Mouse (Mus musculus) adrenal gland (tissue): ENCODE data around the gene Syn3.
"Not testable (repeated sequence)": the region's sequence is repeated elsewhere in the genome, so short reads cannot be mapped to it uniquely, and the experiment has no call there.

Source experiments
- intact Hi-C: fragments of 180-260 bp; cut with DNase I; formaldehyde crosslinking; loops from one replicate; pipeline ENCODE4 v1.15.1; 2025

The Syn3 gene

DNA sequence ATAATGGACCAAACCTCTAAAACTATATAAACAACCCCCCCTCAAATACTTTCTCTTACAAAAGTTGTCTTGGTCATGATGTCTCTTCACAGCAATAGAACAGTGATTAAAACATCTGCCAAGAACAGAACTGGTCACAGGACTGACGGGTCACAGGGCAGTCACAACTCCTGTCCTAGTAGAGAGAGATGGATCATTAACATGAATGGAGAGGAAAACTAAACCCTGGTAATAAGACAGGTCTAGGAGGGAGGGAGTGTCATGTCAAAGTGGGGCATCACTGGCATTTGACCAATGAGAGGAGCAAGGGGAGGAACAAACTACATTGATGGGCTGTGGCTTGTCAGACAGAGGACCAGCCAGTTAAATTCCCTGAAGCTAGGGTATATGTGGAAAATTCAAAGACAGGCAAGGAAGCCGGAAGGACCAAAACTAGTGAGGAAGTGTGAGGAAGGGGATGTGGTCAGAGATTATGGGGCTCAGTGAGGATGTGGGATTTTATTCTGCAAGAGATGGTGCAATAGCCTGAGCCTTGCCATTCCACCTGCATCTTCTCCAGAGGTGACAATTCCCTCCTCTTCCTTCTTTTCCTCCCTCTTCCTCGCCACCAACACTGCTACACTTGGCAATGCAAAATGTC, 76.8 kb downstream of the Syn3 start:
- intact Hi-C loops, result no loop called here

DNA sequence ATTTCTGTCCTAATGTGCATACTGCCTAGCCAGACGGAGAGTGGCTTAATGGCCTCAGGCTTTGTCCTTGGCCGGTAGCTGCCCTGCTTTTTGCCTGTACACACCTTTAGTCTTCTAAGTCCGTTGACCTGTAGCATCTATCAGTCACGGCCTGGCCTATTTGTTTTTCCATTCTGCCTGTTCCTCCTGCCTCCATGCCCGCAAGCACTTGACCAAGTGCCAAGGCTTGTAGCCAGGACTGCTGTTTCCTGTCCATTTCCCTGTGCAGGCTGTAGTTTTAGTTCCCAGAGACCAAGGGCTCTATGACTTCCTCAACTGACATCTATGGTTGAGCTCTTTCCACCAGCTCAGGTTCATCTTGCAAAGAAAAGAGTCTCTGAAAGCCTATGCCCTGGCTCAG, 79.8 kb downstream of the Syn3 start:
- intact Hi-C loops, result no loop called here

DNA sequence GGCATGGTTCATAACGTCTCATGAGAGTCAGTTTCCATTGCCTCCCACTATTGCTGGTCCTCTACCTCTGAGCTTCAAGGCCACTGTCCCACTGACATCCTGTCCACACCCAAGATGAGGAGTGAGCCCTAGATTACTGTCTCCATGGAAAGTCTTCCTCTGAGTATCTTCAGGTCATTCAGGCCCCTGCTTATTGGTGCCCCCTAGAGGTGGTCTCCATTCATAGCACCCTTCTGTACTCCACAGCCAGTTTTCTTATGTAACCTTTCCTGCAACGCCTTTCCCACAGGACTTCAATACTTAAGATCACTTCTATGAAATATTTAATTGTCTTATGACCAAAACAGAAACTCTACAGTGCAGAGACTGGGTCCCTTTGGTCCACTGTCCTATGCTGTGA, 80.4 kb downstream of the Syn3 start:
- intact Hi-C loops, result no loop called here

DNA sequence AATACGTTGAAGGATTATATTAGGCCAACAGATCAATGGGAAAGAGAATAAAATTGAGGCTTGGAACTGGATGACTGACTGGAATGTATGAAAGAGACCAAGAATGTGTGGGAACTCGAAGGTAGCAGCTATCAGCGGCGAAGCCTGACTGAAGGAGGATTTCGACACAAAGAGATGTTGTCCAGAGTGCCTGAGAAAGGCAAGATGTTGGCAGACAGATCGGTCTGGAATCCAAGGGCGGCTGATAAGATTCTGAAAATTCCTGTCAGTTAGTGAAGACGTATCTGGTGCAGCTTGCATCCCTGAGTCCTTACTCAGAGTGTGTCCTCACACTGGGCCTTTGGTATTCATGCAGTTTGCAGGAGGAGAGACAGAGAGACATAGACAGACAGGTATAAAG, 81.9 kb downstream of the Syn3 start:
- intact Hi-C loops, result no loop called here

DNA sequence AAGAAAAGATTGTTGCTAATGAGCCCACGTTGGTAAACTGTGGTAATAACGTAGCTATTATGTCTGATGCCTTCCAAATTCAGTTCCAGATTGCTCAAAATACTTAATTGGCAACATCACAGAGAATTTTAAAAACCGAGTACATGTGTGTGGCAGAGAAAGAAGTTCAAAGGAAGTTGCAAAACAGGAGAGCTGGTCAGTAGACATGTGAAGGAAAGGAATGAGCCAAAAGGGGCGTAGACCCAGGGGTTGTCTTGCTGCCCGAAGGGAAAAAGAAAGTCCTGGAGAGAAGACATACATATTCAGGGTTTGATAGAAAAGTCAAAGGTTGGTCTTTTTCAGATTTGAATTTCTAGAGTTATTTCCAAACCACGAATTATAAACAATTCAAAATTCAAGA, 87.8 kb downstream of the Syn3 start:
- intact Hi-C loops, result no loop called here

DNA sequence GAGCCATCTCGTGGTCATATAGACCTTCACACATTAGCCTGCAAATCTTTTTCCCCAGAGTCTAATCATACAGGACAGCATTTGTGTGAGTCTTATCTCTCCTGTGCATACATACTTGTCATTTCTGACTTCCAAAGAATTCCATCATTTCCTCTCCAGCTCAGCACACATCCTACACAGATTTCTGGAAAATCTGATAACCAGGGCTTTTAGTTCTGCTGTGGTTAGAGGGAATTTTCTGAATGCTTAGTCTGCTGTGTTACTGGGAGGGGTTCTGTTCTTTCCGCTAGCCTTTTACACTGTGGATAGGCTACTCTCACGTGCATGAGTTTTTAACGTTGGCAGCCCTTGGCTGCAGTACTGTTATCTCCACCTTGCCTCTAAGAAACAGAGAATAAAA, 91.7 kb downstream of the Syn3 start:
- intact Hi-C loops, result no loop called here

DNA sequence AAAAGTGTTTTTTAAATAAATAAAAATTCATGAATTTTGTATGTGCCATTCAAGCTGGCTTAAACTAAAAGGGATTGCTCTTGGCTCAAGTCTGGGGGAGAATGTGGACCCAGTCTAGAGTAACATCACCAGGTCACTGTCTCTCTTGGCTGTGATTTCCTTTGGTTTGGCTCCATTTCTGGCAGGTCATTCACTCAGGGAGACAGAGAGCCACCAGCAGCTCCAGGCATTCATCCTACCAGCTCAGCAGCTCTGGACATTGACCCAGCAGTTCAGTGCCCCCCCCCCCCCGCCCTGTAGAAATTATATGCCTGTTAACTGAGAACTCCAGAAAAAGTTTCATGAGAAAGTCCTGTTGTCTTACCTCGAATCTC, 100.4 kb downstream of the Syn3 start:
- intact Hi-C loops, result no loop called here

DNA sequence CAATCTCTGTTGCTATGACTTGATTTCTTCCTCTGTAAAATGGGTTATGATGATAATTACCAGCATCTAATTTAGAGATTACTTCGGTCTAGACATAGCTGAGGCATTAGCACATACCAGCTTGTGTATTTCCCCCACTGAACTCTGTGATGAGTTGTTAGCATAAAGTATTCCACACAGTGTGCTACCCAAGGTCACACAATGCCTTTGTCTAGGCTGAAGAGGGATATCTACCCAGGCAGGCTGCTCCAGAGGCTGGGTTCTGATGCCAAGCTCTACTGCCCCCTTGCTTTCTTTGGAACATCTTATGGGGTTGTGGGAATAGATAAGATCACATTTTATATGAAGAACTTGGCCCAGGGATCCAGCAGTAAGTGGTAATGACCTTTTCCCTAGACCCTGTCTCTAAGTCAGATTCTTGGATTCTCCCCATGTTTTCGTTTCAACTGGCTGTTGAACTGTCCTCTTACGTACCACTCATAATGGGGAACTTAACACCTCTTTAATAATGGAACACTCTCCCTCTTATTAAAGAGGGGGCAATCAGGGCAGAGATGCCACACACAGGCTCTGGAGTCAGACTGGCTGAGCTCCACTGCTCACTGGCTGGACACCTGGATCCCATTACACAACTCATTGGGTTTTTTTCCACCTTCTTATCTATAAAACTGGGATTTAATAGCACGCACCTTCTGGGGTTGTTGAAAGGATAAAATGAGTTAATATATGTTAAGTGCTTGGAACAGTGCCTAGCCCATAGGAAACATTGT, 100.9 kb downstream of the Syn3 start:
- intact Hi-C loops, result no loop called here

DNA sequence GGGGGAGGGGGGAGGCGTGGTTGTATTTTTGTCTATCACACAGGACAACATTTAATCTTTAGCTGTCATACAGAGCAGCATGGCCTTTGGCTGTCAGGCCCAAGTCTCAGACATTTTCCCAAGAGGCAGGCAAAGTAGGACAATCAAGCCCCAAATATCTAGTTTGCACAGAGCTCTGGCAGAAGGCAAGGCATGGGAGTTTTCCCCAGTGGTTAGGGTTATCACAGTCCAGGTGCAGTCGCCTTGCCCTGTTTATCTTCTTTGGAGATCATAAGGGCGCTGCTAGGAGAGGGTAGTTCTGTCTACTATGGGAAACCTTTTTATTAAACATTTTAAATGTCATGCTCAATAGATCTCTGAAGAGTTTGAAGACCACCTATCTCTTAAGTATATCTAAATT, 106.3 kb downstream of the Syn3 start:
- intact Hi-C loops, result no loop called here

DNA sequence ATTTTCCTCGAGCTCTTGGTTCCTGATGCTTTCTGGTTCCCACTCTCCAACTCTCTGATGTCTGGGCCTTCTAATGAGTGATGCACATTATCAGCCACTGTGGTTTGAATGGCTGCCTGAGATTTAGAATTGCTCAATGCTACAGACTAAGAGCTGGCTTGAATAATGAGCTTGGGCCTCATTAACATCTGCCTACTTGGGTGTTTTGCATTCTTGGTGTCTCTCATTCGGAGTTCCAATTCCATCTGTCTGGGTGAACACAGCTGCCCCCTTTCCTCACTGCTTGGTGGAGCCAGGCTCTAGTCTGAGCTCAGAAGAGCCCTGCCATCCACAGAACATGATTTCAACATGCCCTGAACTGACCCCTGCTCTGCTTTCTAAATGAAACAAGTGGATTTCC, 108.8 kb downstream of the Syn3 start:
- intact Hi-C loops, result loop anchor here (10.0 kb wide), 1 partner anchor 55 kb away; no protein-coding TSS in a partner anchor

DNA sequence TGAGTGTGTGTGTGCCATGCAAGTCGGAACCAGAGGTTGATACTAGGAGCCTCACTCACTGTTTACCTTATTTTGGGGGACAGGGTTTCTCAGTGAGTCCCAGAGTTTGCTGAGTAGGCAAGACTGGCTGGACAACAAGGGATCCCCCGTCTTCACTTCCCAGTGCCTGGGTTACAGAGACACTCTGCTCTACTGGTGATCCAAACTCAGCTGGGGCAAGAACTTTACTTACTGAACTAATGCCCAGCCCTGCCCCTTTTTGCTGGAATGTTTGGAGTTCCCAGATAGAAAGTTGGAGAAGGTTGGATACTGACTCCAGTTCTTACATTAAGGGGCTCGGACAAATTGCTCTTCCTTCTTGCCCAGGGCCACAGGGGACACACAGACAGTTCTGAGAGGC, 109.3 kb downstream of the Syn3 start:
- intact Hi-C loops, result loop anchor here (10.0 kb wide), 1 partner anchor 55 kb away; no protein-coding TSS in a partner anchor

DNA sequence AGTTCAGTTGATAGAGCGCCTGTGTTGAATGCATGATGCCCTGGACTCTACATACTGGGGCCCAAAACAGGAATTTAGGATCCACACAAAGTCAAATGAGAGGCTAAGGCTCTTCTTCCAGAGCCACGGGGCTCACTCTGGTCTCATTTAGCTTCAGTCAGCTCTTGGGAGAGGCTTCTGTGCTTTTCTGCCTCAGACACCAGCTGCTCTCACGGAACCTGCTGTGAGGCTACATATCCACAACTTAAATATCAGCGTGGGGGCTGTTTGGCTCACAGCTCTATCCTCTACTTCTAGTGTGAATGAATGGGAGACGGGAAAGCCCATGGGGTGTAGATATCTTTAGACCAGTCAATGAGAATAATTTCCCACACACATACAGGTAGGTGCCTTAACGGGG, 109.9 kb downstream of the Syn3 start:
- intact Hi-C loops, result loop anchor here (10.0 kb wide), 1 partner anchor 56 kb away; no protein-coding TSS in a partner anchor

DNA sequence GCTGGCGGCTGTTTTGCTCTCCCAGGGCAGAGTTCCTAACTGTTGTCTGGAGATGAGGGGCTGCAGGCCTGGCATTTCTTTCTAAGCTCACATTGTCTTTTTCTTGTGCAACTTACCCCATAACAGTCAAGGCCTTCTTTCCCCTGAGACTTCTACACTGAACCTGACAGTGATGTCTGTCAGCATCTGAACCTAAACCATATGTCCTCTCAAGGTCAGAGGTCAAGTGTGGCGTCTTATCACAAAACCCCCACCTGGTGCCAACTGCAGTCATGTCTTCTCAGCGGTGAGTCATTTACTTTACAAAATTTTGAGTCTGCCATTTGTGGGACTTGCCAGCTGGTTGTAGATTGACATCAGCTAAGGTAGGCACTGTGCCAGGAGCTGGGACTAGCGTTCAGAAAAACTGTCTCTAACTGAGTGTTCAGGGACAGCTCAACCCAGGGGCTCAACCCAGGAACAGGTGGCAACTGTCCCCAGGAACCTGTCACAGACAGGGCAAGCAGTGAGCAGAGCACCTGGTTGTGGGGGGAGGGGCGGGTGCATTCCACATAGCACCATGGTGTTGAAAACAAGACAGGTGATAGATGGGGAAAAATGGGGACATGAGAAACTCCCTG, 110.8 kb downstream of the Syn3 start:
- intact Hi-C loops, result loop anchor here (10.0 kb wide), 1 partner anchor 57 kb away; no protein-coding TSS in a partner anchor

DNA sequence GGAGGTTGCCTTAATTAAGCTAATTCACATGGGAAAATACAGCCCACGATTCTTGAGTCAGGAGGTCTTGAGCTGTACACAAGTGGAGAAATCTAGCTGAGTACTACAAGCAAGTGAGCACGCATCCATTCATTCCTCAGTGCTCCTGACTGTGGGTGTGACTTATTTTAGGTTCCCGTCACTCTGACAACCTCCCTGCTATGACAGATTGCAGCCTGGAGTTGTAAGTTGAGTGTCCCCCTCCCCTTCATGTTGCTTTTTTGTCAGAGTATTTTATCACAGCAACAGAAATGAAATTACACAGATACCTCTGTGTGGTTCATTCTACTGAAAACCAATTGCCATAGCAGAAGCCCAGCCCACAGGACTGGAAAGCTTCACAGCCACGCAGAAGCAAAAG, 112.5 kb downstream of the Syn3 start:
- intact Hi-C loops, result loop anchor here (10.0 kb wide), 1 partner anchor 59 kb away; no protein-coding TSS in a partner anchor

DNA sequence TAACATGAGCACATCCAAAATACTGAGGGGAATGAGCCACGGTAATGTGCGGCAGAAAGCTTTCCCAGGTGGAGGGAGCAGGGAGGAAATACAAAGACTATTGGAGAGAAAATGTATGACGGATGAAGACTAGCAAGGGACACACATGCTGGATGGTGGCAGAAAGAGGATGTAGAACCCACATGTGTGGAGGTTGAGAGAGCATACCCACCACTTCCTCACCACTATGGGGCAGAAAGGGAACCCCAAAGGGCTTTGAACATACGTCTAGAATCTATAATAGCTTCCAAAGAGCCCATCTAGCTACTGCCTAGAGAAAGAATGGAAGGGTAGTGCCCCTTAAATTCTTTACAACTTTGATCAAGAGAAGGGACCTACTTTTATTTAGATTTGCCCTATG, 113.0 kb downstream of the Syn3 start:
- intact Hi-C loops, result loop anchor here (10.0 kb wide), 1 partner anchor 59 kb away; no protein-coding TSS in a partner anchor

DNA sequence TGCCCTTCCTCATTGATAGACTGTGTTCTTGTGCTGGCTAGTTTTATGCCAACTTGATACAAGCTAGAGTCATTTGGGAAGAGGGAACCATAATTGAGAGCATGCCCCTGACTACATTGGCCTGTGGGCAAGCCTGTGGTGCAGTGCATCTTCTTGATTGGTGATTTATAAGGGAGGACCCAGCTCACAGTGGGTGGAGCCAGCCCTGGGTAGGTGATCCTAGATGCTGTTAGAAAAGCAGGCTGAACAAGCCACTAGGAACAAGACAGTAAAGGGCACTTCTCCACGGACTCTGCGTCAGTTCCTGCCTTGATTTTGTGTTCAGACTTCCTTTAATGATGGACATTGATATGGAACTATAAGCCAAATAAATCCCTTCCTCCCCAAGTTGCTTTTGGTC, 114.0 kb downstream of the Syn3 start:
- intact Hi-C loops, result loop anchor here (10.0 kb wide), 1 partner anchor 60 kb away; no protein-coding TSS in a partner anchor

DNA sequence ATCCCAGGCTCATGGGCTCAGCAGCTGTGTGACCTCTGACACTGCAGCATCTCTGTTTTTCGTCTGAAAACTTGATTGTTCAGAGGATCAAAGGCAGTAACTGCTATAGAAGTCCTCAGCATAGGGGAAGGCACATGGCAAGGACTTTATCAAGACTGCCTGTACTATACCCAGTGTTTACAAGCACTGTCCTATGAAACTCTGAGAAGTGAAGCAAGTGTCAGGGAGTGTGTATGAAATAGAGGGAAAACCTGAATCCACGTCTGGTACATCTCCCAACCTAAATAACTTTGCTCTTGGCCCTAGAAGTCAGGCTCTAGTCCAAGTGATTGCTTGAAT, 116.8 kb downstream of the Syn3 start:
- intact Hi-C loops, result loop anchor here (10.0 kb wide), 1 partner anchor 63 kb away; no protein-coding TSS in a partner anchor

DNA sequence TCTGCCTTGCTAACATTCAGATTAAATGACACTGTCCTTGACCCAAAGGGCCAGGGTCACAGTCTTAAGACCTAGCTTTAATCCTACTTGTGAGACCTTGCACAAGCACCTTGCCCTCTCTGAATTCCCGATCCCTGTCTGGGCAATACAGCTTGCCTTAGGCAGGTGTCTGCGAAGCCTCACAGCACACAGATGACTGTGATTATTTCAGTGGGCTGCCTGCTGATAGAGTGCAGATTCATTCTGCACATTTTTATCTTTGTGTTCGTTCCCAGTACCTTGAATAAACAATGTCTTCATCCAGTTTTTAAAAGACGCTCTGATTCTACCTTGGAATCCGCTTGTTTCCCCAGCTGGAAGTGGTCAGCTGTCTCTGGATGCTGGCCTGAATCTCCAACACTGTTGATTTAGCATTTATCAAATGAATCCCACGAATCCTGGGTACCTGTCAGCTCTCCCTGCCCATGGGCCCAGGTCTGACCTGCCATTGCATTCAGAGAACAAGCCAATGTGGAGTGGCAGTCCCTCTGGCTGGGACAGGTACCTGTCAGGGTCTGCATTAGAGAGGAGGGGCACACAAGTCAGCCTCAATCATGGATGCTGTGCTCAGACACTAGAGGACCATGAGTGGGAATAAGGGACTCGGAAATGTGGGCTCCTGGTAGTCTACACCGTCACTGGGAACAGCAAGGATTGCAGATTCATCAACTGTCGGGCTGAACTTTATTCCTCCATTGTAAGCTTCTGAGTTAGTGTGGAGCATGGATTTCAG, 117.4 kb downstream of the Syn3 start:
- intact Hi-C loops, result loop anchor here (10.0 kb wide), 1 partner anchor 63 kb away; no protein-coding TSS in a partner anchor

DNA sequence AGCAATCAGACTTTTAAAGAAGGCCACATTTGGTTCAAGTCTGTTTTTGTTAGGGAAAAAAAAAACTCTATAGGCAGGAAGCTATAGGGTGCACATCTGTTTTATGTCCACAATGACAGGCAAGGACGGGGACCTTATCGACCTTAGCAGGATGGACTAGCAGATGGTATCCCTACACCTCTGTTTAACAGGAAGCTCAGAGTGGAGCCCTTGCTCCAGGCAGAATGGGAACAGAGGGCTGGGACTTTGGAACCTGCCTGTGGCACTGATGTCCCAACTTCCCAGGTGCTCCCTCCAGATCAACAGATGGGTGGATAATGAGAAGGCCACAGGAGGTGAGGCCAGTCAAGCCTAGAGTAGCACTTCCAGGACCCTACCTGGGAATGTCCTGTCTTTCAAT, 118.1 kb downstream of the Syn3 start:
- intact Hi-C loops, result loop anchor here (10.0 kb wide), 1 partner anchor 64 kb away; no protein-coding TSS in a partner anchor

DNA sequence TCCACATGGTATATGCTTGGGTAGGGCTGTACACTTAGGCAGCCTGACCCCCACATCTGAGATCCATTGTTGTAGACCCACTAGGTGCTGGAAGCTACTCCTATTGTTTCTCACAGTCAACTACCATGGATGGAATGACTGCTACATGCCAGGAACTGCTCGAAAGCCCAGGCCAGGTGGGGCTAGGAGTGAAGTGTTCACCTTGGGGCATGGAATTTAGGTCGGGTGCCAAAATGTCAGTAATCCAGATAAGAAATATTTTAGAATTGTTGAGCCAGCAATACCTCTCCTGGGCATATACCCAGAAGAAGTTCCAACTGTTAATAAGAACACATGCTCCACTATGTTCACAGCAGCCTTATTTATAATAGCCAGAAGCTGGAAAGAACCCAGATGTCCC, 119.9 kb downstream of the Syn3 start:
- intact Hi-C loops, result not testable (repeated sequence)

DNA sequence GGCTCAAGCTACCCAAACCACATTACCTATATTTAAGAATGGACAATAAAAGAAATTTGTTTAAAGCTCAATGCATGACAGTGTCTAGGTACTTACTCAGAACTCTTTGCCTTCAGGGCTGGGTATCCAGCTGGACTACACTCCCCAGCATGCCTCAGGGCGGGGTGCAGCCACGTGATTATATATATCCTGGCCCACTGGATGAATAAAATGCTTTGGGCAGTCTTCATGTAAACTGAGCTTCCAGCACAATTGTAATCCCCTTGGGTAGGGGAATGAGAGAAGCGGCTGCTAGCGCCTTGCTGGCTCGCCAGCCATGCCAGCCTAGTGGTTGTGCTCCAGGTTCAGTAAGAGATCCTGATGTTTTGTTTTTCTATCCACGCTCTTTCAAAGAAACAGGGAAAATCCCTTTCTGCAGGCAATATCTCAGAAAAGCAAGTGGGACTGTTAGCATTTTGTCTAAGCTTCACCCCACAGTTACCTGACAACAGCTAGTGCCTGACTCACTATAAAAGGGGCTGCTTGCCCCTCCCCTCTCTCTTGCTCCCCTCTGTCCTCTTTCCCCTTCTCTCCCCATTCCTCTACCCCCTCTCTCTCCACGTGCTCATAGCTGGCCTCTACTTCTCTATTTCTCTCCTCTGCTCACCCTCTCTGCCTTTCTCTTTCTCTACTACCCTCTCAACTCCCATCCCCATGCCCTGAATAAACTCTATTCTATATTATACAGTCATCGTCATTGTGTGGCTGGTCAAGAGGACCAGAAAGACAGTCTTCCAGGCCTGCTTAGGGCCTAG, 122.1 kb downstream of the Syn3 start:
- intact Hi-C loops, result no loop called here
